Mouse (Mus musculus) left cerebral cortex, adult 9 months (tissue): Measurements from ENCODE around the gene Tom1.

Experiments
- DNase-seq, 2 experiments: peaks; one replicate each; pipeline ENCODE4 v3.0.0; 2022; ENCODE audit warnings: low spot score in 2 of 2

The Tom1 gene

GRCm38 (mm10) chr8:75033511-75034243 lies at the start of gene Tom1:
Gene Tom1 (plus strand): TSS chr8:75033705.
- peak; percentile 94 to 100 for DNase-seq

DNA sequence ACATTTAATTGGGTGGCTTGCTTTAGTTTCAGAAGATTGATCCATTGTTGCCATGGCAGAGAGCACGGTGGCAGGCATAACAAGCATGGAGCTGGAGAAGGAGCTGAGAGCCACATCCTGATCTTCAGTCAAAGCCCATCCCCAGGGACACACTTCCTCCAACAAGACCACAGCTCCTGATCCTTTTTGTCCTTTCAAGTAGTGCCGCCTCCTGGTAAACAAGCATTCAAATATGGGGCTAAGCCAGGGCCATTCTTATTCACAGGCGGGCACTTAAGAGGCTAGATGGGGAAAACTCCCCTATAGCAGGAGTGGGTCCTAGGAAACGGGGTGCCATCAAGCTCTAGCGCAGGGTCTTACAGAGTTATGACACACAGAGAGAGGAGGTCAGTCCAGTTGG lies 46.1 kb upstream of the Tom1 start:
- no peak for DNase-seq

DNA sequence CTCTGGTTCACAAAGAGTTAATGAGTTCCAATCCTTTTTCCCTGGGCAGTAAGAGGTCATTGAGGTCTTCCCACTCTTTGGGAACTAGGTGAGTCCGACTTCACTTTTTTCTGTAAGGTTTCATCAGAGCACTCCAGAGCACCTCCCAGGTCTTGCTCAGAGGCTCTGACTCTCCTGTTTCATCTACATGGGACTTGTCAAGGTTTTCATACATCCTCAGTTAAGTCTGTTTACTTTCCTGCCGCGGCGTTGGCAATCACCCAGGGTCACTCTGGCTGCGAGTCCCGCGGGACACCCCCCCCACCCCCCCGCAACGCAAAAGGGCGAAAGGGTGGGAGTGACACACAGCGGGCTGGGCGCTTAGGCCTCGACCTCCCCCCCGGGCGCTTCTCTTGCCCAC lies 43.5 kb upstream of the Tom1 start:
- DNase-seq = no peak

- DNase-seq = no peak
These were observed 40.4 kb upstream of the Tom1 start, which contains the start of gene Hmgxb4 for GRCm38 (mm10) chr8:74993081-74993474. Gene Hmgxb4 (plus strand): TSS chr8:74993356.

DNA sequence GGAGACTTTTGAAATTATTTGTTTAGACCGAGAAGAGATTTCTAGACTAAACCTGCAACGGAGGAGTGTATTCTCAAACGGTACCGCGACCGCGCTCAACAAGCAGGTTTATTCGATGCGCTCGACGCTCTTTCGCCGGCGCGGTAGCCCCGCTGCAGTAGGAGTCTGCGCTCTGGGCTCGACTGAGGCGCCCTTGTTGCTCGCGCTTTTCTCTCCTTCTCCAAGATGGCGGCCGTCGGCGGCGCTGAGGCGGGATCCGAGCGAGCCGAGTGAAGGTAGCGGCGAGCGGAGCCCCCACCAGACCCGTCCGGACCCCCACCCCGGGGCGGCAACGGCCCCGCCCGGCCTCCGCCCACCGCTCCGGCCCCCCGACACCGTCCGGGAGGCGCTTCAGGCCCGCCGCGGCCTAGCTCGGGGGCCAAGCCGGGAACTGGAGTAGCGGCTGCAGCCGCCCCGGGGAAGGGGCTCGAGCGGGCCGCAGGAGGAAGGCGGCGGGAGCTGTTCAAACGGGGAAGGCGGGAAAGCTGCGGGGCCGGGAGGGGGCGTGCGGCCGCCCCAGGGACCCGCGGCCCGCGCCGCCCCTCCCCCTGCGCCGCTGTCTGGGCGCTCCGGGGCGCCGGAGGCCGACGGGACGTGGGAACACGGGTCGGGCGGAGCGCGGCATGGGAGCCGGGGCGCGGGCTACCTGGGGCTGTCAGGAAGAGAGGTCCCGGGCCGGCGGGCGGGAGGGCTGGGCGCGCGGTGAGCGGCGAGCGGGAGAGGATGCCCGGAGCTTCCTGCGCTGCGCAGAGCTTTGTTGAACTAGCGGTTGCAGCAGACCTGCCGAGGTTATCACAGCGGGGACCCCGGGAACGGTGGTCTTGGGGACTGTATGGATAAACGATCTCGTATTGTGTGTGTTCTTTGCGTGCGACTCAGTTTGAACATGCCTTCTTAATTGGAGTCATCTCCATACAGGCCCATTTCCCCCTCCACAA lies 39.7 kb upstream of the Tom1 start:
- peak; percentile 51 to 80 for DNase-seq

GRCm38 (mm10) chr8:74994540-74994939 lies 39.0 kb upstream of the Tom1 start:
- no peak for DNase-seq

DNA sequence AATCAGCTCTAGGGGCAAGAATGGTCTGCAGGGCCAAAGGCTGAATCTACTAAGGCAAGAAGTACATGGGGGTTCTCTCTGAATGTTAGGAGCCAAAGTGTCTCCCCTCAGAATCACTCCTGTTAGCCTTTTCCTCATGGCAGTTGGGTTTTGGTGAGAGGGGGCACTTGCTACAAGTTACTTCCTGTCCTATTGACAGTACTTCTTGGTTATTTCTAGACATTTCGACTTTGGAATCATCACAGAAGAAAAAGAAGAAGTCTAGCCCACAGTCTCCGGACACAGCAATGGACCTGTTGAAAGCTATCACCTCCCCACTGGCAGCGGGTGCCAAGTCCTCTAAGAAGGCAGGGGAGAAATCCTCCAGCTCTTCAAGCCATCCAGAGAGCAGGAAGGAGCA lies 33.1 kb upstream of the Tom1 start:
- DNase-seq = no peak

- DNase-seq = no peak
These were observed 24.7 kb upstream of the Tom1 start for GRCm38 (mm10) chr8:75008826-75009225.

GRCm38 (mm10) chr8:75013557-75013956 lies 19.9 kb upstream of the Tom1 start:
- DNase-seq = no peak

- DNase-seq = no peak
These were observed 19.5 kb upstream of the Tom1 start for GRCm38 (mm10) chr8:75013964-75014363.

DNA sequence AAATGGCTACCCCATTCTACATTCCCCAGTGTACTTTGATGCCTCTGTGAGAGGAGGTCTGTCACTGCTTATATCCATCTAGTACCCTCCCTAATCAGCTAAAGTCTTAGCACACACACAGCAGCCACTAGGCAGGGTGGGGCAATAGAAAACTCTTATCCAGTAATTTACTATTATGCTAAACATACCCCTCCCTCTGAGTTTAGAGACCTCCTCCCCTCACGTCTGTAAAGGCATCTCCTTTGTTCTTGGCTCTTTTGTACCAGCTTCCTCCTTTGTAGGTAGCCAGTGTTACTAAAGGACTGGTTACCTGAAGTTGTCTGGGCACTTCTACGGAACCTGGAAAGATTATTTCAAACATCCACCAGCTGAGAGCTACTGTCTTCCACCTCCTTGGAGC lies 17.5 kb upstream of the Tom1 start:
- DNase-seq = no peak

DNA sequence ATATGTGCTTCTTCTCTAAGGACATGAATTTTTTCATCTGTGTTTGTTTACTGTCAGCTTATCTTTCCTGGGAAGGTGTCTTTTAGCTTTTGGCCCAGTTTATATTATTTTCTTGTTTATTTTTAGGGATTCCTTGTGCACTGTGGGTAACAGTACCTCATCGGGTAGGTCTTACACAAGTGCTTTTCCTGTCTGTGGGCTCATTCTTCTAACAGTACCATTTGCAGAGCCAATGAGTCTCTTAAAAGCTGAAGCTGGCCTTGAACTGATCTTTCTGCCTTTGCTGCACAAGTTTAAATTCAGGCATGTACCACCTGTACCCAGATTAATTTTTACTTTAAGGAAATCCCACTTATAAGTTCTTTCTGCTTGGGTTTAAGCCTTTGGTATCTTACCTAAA lies 17.1 kb upstream of the Tom1 start:
- DNase-seq = no peak

- no peak for DNase-seq
These were observed 15.1 kb upstream of the Tom1 start for GRCm38 (mm10) chr8:75018274-75018972.

DNA sequence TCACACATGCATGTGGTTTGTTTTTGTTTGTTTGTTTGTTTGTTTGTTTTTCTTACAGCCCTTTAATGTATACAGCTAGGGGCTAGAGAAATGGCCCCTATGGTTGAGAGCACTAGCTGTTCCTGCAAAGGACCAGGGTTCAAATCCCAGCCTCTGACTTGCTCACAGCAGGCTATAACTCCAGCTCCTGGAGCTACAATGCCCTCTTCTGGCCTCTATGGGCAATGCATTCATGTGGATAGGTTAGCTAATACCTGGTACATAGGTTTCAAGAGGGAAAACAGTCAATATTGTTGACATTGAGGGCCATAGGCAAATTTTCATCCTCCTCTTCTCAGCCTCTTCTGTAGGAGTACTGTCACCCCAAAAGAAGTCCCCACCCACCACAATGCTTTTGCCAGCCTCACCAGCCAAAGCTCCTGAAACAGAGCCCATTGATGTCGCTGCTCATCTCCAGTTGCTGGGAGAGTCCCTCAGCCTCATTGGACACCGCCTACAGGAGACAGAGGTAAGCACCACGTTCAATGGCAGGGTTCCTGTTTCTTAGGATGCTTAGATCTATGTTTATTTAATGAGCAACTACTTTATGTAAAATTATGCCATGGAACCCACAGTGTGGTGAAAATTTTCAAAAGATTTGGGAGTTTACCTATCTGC lies 9.7 kb upstream of the Tom1 start:
- DNase-seq = no peak

DNA sequence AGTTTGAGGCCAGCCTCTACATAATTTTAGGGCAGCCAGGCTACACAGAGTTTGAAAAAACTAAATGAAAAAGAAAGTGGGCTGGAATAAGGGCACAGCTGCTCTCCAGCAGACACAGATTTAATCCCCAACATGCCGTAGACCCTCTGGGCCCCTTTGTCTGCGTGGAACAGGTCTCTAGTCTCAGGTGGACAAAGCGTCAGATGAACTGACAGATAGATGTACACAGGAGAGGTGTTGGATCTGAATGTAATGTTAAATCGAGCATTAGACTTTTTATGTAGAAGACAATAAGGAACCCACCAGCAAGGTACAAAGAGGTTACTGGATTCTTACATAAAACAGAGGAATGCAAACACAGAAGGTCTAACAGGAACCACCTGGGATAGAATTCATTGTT lies 7.7 kb upstream of the Tom1 start:
- DNase-seq = no peak

DNA sequence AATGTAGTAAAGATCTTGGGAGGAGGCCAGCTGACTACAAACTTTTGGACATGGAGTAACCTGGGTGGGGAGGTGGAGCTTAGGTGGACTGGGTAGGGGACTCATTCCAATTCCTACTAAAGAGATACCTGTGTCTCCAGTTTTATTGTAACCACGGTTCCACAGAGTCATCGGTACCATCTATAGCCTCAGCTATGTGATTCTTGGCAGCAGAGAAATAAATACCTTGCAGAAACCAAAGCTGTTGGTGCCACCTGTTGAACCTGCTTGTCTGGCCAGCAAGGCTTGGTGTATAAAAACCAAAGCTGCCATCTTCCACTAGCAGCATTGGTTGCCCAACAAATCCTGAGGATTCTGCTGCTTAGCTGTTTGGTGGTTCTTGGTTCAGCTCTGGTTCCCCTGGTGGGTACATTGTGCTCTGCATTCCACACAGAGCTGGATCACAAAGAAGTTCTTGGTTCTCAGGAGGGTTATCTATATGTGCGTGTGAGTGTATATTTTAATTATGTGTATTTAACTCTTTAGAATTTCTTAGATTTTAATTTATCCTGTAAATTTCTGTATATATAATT lies 3.0 kb upstream of the Tom1 start:
- DNase-seq = no peak

DNA sequence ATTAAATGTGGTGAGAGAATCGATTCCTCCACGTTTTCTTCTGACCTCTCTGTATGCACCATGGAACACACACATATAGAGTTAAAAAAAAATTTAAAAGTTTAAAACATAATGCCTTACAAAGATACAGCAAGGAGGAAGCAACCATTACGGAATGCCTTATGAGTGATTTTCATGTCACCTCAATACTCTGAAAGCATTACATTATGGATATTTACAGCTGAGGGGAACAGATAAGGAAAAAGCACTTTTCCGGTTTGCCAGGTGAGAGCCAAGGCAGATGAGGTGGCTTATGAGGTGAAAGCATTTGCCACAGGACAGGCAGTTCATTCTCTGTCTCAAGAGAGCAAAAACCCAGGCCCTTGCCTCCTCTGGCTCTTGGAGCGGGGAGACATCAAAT lies 544 bp upstream of the Tom1 start:
- no peak for DNase-seq

DNA sequence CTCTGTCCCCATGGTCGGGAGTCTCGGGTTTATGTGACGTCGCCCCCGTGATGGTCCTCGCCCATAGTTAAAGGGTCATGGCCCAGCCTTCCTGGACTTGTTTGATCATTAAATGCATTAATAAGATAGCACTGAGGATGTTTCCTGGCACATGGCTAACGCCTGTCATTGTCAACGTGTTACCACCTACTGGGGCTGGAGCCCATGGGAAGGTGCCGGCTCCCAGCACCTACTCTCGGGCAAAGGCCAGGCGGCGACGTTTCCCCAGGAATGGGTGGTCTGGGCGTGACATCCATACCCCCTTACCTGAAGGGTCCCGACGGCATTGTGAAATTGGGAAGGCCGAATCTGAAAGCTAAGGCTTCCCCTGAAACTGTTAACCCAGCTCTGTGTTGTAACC lies 780 bp downstream of the Tom1 start:
- DNase-seq = no peak

- DNase-seq = no peak
These were observed 2.1 kb downstream of the Tom1 start for GRCm38 (mm10) chr8:75035640-75036039.

- no peak for DNase-seq
These were observed 5.0 kb downstream of the Tom1 start for GRCm38 (mm10) chr8:75038497-75038896.

GRCm38 (mm10) chr8:75039754-75040153 lies 6.2 kb downstream of the Tom1 start:
- DNase-seq = no peak
